Mouse (Mus musculus): ENCODE data around the gene Pmp22.

Gene Pmp22

DNA sequence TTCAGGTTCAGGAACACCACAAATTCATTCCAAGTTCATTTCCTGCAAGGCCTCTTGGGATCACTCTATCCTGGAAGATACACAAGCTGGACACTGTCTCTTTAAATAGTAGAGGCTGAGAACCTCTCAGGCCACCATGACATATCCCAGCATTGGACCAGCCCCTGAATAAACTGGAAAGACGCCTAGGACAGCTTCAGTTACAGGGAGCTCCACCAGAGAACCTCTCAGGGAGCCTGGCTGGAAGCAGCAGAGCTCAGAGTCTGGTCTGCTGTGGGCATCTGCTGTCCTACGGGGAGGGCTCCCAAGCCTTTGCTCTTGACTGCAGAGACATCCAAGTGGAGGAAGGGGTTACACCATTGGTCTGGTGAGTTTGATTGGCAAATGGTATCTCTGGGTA is at the start of gene Pmp22:
Gene Pmp22 (plus strand): TSS at position 199 of the 400 bp plus-strand sequence.
- DNase-seq (ENCODE audit: low spot score): no peak

DNA sequence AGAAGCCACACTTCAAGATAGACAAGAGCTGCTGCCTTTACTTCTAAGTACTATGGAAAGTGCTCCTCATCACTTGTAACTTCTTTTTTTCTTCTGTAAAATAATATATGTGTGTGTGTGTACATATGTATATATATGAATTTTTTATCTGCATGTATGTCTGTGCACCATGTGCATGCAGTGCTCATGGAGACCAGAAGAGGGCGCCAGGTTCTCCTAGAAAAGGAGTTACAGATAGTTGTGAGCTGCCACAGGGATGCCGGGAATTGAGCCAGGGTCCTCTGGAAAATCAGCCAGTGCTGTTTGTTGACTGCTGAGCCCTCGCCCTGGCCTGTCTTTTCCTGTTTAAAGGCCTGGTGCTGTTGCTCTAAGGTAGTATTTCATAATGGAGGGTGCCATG is 44.2 kb upstream of the Pmp22 start:
- DNase-seq (ENCODE audit: low spot score): no peak

DNA sequence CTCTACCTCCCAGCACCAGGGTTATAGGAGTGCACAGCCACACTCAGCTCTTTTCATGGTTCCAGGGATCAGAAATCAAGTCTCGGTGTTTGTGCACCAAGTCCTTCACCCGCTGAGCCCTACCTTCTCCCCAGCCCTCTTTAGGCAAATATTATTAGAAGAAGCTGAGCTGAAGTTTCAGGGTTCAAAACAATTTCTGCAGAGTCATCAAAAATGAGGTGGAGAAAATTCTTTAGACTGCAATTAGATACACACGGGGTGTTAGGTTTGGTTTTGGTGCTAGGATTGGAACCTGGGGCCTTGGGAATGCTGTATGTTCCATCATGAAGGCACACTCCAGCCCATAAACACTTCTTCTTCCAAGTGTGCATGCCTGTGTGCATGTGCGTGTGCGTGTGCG is 40.1 kb upstream of the Pmp22 start:
- no peak for DNase-seq (ENCODE audit: low spot score)

- no peak for DNase-seq (ENCODE audit: low spot score)
These were observed 38.6 kb upstream of the Pmp22 start for GRCm38 (mm10) chr11:63090210-63090609.

DNA sequence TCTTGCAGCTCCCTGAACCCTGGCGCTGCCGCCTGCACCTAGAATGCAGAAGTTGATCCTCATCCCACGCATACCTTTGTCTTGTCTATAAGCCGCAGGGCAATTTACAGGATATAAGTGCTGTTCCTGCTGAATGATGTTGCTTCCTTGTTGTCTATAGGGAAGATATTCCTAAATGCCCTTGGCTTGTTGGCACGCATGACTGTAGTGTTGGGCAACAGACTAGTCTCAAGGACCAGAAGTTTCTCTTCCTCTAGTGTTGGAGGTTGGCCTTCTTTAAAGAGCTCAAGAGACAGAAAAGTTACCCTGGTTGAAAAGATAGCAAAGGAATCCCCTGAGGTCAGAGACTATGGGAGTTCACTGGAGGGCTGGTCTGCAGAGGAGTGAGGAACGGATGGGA is 37.8 kb upstream of the Pmp22 start:
- DNase-seq (ENCODE audit: low spot score): no peak

- DNase-seq (ENCODE audit: low spot score): no peak
These were observed 36.5 kb upstream of the Pmp22 start for GRCm38 (mm10) chr11:63092271-63092670.

DNA sequence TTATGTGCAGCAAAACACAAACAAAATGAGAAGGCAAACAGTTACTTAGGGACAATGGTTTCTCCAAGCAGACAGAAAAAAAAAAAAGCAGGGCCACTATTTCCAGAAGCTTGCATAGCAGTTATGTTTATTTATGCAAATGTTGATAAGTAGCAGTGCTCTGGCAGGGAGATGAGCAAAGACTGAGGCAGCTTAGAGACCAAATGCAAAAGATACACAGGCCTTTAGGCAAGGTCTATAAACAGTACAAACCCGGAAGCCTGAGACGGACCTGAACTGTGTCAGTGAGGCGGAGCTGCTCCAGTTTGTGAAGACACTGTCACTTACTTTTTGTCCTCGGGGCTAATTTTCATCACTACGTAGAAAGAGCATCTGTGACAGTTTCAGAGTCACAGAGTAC is 35.2 kb upstream of the Pmp22 start:
- DNase-seq (ENCODE audit: low spot score): no peak

DNA sequence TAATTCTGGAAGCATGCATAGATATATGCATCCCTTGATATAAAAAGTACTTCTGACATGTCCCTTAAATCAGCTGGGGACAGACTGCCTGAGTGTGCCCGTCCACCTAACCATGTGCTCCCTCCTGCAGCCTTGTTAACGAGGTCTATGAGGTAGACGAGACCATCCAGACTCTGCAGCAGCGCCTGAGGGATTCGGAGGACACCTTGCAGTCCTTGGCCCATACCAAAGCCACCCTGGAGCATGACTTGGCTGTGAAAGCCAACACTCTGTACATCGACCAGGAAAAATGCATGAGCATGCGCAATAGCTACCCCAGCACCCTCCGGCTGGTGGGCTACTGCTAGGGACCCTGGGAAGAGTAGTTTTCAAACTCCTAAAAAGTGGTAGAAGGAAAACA is 34.3 kb upstream of the Pmp22 start:
- DNase-seq (ENCODE audit: low spot score): no peak

- DNase-seq (ENCODE audit: low spot score): no peak
These were observed 30.8 kb upstream of the Pmp22 start for GRCm38 (mm10) chr11:63098016-63098415.

DNA sequence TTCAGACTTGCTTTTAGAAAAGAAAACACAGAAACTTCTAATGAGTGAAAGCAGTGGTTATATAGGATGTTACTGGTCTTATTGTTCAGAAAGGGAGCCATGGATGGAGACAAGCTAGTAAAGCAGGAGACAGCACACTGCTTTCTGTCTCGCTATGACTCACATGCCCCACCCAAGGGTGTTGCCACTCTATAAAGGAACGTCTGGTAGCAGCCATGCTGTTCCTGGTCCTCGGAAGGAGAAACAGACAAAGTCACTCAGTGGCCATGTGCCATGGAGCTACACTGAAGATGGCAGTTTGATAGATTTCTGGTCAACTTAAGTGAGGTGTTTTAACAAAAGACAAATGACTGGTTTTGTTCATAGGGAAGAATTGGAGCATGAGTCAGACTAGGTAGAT is 29.4 kb upstream of the Pmp22 start:
- DNase-seq (ENCODE audit: low spot score): no peak

- no peak for DNase-seq (ENCODE audit: low spot score)
These were observed 25.5 kb upstream of the Pmp22 start for GRCm38 (mm10) chr11:63103256-63103655.

DNA sequence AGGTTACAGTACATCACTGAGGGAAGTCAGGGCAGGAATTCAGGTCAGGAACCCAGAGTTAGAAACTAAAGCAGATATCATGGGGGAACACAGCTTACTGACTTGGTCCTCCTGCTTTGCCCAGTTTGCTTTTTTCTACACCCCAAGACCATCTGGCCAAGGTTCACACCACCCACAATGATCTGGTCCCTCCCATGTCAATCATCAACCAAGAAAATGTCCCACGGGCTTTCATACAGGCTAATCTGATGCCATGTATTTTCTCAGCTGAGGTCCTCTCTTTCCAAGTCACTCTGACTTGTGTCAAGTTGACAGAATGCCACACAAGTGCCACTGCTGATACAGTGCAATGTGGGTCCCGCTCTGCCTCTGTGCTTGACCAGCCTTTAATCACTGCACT is 24.8 kb upstream of the Pmp22 start:
- no peak for DNase-seq (ENCODE audit: low spot score)

- no peak for DNase-seq (ENCODE audit: low spot score)
These were observed 19.5 kb upstream of the Pmp22 start for GRCm38 (mm10) chr11:63109230-63109775.

GRCm38 (mm10) chr11:63110329-63110728 is 18.5 kb upstream of the Pmp22 start:
- no peak for DNase-seq (ENCODE audit: low spot score)

DNA sequence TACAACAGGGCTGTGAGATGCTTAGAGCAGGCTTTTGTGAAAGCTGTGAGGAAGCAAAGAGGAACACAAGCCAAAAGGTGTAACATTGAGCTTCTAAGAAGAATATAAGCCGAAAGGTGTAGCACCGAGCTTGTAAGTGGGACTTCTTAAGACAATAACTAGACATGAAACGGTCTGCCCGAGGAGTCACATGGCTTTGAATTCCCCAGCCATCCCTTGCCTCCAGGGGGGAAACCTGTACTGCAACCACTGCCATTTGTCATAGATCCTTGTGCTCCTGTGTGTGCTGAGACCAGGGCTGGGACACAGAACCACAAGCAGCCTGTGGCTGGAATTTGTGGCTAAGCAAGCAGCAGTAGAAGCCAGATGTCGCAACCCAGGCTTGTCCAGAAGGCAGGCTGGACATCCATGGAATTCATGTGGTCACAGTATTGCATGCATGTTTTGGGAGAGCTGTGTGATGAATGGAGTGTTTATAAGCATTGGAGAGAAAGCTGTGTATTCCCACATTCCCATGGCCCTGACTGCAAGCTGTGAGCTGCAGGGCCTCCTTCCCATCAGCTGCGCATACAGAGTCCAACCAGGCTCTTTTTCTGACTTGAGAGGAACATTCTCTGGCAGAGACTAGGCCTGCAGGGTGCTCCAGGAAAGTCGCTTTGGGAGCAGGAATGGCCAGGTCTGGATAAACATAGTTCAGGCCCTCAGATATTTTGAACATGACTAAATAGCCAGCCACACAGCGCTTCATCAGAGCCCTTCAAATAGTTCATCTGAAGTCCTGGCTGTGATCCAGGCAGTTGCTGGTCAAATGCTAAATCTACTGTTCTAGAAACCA is 13.8 kb upstream of the Pmp22 start:
- no peak for DNase-seq (ENCODE audit: low spot score)

DNA sequence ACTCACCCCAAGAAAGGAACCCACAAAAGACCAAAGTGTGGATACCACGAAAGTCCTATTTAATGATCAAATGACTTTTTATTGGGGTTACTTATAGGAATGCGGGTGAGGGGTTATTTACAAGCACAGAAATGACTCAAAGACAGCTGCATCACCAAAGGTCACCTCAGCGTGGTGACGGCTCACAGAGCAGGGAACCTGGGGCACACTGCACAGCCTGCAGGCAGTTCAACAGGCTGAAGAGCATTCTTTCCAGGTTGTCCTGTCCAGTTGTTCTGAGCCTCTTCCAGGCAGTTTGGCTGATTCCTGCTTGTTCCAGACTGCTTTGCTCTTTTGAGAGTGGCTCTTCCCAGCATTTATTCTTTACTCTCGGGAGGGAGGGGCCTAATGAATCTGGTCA is 12.1 kb upstream of the Pmp22 start:
- DNase-seq (ENCODE audit: low spot score): no peak

DNA sequence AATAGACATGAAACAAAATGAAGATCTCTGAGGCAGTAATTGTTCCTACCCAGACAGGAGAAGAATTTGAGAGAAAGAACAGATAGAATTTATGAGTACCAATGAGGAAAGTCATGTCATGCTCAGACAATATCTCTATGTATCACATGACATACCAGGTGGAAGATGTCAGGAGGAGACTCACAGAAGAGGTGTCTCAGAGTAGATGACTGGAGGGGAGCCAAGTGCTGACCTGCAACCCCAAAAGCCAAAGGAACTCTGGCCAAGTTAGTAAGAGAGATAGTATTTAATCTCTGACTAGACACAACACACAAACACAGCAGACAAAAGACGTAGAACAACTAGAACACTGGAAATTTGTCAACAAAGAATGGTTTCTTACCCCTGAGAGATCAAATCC is 11.5 kb upstream of the Pmp22 start:
- DNase-seq (ENCODE audit: low spot score): no peak

DNA sequence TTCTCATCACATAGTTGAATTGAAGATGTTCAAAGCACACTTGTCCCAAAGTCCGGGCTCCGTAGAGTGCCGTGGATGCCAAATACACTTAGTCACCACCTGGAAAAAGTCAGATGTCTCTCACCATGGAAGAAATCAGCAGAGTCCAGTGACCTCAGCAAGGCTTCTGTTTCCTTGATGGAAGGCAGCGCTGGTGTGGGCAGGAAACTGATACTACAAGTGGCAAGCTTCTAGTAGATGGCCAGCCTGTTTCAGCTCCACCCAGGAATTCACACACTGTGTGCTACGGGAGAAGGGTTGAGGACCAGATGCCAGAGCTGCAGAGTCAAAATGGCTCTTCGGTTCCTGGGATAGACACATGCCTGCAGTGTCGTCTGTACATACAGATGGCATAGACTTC is 9.0 kb upstream of the Pmp22 start:
- no peak for DNase-seq (ENCODE audit: low spot score)

DNA sequence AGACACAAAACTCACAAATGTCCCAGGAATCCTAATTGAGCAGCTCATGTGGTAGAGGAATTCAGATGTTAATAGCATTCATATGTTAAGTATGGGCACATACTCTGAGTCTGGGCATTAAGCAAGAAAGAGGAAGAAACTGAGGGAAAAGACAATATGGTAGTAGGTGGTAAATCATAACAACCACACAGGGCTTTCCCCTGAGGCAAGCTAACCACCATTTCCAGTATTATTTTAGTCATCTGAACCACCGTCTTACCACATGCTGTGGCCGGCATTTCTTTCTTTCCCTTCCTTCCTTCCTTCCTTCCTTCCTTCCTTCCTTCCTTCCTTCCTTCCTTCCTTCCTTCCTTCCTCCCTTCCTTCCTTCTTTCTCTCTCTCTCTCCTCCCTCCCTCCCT is 6.5 kb upstream of the Pmp22 start:
- no peak for DNase-seq (ENCODE audit: low spot score)

DNA sequence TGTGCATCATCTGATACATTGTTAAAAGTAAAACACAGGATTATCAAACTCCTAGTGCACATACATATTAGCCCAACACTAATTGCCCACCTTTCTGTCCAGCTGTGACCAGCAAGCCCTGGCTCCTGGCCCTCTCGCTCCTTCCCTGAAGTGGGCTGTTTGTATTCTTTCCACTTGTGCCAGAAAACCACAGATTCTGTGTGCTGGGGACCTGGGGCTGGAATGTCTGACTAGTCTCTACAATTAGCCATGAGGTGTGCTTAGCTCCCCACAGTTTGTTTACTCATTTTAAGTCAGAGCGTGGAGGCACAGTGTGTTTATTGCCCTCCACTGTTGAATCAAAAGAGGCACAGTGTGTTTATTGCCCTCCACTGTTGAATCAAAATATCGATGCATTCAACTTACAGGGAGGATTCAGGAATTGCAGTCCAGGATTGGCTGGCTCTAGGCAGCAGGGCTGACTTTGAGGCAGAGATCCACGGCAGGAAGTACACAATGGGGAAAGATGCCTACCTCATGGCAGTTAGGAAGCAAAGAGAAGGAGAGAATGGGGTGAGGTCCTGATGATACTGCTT is 5.9 kb upstream of the Pmp22 start:
- no peak for DNase-seq (ENCODE audit: low spot score)

GRCm38 (mm10) chr11:63124316-63124715 is 4.5 kb upstream of the Pmp22 start:
- no peak for DNase-seq (ENCODE audit: low spot score)

DNA sequence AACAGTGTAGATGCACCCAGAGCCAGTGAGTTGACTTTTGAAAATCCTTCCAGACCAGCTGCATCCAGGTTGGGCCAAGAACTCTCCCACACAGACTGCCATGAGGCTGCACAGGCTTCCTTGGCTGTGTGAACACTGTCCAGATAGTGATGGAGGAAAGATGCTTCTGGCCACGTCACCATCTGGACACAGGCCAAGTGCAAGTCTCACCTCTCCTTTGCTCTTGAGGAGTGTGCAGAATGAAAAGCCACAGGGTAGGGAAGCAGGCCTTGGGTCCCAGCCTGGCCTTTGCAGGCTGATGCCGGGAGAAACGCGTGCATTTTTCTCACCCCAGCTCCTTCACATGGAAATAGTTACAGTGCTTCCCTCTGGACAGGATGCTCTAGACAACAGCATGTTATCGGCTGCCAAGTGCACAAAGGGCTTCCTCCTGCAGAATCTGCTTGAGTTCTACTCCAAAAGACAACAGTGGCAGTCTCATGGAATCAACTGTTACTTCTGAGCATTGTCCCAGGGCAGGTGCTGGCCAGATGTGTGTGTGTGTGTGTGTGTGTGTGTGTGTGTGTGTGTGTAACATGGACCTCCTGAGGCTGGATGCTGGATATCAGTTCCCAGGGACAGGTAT is 2.8 kb upstream of the Pmp22 start:
- no peak for DNase-seq (ENCODE audit: low spot score)

- no peak for DNase-seq (ENCODE audit: low spot score)
These were observed 1.8 kb upstream of the Pmp22 start for GRCm38 (mm10) chr11:63126976-63127375.
